In the genomic region with DNA sequence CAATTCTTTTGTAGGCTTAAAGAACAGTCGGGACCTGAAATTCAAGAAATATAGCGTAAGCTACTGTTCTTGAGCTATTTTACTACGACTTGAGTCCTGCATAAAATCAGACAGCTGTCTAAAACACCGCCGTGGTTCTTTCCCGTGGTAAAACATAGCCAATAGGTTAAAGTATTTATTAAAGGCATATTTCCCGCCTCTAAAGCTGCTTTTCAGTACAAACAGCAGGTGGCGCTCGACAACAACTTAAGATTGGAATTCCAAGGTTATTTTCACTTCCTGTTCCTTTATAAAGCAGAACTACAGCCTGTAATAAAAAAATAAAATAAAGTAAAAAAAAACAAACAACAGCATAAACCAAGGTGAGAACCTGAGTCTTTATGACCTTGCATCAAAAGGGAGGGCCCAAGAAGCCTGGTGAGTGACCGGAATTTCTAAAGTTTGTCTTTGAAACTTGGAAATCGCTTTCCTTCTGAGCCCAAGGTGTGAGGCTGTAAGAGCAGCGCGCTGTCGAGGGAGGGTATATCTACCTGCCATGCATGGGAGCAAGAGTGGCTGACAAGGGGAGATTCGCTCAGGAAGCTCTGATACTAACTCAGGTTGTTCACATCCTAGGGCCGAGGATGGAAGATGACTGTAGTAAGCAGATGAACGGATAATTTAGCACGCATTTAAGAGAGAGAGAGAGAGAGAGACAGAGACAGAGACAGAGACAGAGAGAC, we compare ENCODE assay signal across 8 mouse cellular contexts. TPM values are rescaled to one million over a fixed set of nuclear protein-coding genes. Genes with fewer than 3 reads are reported as not detected.
DNase-seq lines count a peak whose midpoint lies in the region; ATAC-seq and TF ChIP-seq lines count a peak whose summit lies in the region.

No protein-coding gene starts in this region.

- no peak overlapping the region for H3K9ac ChIP-seq in embryonic facial prominence, embryonic 13.5 days
- no peak overlapping the region for H3K9ac ChIP-seq in heart, embryonic 12.5 days
- no peak overlapping the region for H3K9ac ChIP-seq in kidney, embryonic 14.5 days (ENCODE audit: low read depth, low read length)
- H3K9ac ChIP-seq in limb, embryonic 14.5 days (ENCODE audit: low read depth, low read length, severe bottlenecking) = no peak overlapping the region
- H3K9ac ChIP-seq in stomach, embryonic 14.5 days (replicated peaks; ENCODE audit: low read depth, low read length) = no peak overlapping the region

- no peaks in the 10 kb centered on the region for H3K9me3 ChIP-seq in embryonic facial prominence, embryonic 13.5 days
- no peaks in the 10 kb centered on the region for H3K9me3 ChIP-seq in heart, embryonic 12.5 days (replicated peaks)
- H3K9me3 ChIP-seq in kidney, embryonic 14.5 days (ENCODE audit: control insufficient read depth, low read length) = no peaks in the 10 kb centered on the region
- H3K9me3 ChIP-seq in limb, embryonic 14.5 days (ENCODE audit: control insufficient read depth, low read length) = no peaks in the 10 kb centered on the region
- no peaks in the 10 kb centered on the region for H3K9me3 ChIP-seq in stomach, embryonic 14.5 days (ENCODE audit: control insufficient read depth, low read depth, low read length)

- no peak for TF ChIP-seq POLR2A in limb, embryonic 14.5 days (IDR thresholded peaks at IDR 0.05; ENCODE audit: borderline replicate concordance, extremely low read depth, insufficient read depth, insufficient read length)

- 34% methylated on average over 18 of the region's 18 CpGs for WGBS in embryonic facial prominence, embryonic 13.5 days
- 34% methylated on average over 18 of the region's 18 CpGs for whole genome bisulfite sequencing in heart, embryonic 12.5 days
- WGBS in kidney, embryonic 14.5 days = 33% methylated on average over 18 of the region's 18 CpGs
- WGBS in limb, embryonic 14.5 days = 32% methylated on average over 18 of the region's 18 CpGs
- 36% methylated on average over 18 of the region's 18 CpGs for WGBS in stomach, embryonic 14.5 days

- no peaks in the 10 kb centered on the region for H3K36me3 ChIP-seq in embryonic facial prominence, embryonic 13.5 days
- no peaks in the 10 kb centered on the region for H3K36me3 ChIP-seq in heart, embryonic 12.5 days
- H3K36me3 ChIP-seq in kidney, embryonic 14.5 days (ENCODE audit: control insufficient read depth, insufficient read depth, low read length) = no peaks in the 10 kb centered on the region
- H3K36me3 ChIP-seq in limb, embryonic 14.5 days (ENCODE audit: control insufficient read depth, insufficient read depth, low read length) = no peaks in the 10 kb centered on the region
- no peaks in the 10 kb centered on the region for H3K36me3 ChIP-seq in stomach, embryonic 14.5 days (ENCODE audit: control insufficient read depth, insufficient read depth, low read length)

- ATAC-seq in embryonic facial prominence, embryonic 13.5 days (ENCODE audit: insufficient number of reproducible peaks, insufficient read depth, low FRiP score, low TSS enrichment, low read depth) = no peak
- no peak for ATAC-seq in heart, embryonic 12.5 days (ENCODE audit: insufficient number of reproducible peaks, low FRiP score)
- ATAC-seq in kidney, embryonic 14.5 days (ENCODE audit: low FRiP score, low TSS enrichment) = peak; percentile 42
- peak; percentile 55; the same call in 1 of the 2 replicates for ATAC-seq in limb, embryonic 14.5 days (ENCODE audit: low FRiP score, low read depth)
- ATAC-seq in monocyte, adult 5-6 weeks (replicated peaks; ENCODE audit: insufficient number of reproducible peaks, low FRiP score, low TSS enrichment, poor library complexity, severe bottlenecking) = 0 out of 2 replicates have a peak, but pooled peaks have one; percentile 41
- ATAC-seq in stomach, embryonic 14.5 days (ENCODE audit: insufficient number of reproducible peaks, insufficient read depth, low FRiP score, low read depth) = no peak

- H3K27ac ChIP-seq in embryonic facial prominence, embryonic 13.5 days = no peak overlapping the region
- no peak overlapping the region for H3K27ac ChIP-seq in heart, embryonic 12.5 days (ENCODE audit: poor library complexity, severe bottlenecking)
- no peak overlapping the region for H3K27ac ChIP-seq in kidney, embryonic 14.5 days (ENCODE audit: low read depth, low read length)
- H3K27ac ChIP-seq in limb, embryonic 14.5 days (replicated peaks; ENCODE audit: low read depth, low read length) = no peak overlapping the region
- no peak overlapping the region for H3K27ac ChIP-seq in stomach, embryonic 14.5 days (ENCODE audit: low read length)

- H3K4me1 ChIP-seq in embryonic facial prominence, embryonic 13.5 days = no peaks in the 10 kb centered on the region
- no peaks in the 10 kb centered on the region for H3K4me1 ChIP-seq in heart, embryonic 12.5 days (replicated peaks)
- no peaks in the 10 kb centered on the region for H3K4me1 ChIP-seq in kidney, embryonic 14.5 days (ENCODE audit: control insufficient read depth, insufficient read depth, low read length)
- 0 out of 2 replicates have a peak, but pooled peaks cover 2% of the 10 kb centered on the region for H3K4me1 ChIP-seq in limb, embryonic 14.5 days (ENCODE audit: control insufficient read depth, insufficient read depth, low read length)
- no peaks in the 10 kb centered on the region for H3K4me1 ChIP-seq in stomach, embryonic 14.5 days (ENCODE audit: control insufficient read depth, insufficient read depth, low read length)

- peak; percentile 92 for DNase-seq in 3T3-L1 (ENCODE audit: low read depth, low spot score)
- DNase-seq in adrenal gland, postnatal 14 days = peak; percentile 83
- peak; percentile 94 for DNase-seq in limb, embryonic 14.5 days (ENCODE audit: low spot score)

- H3K27me3 ChIP-seq in embryonic facial prominence, embryonic 13.5 days = peaks cover 25% of the 10 kb centered on the region
- H3K27me3 ChIP-seq in heart, embryonic 12.5 days (replicated peaks) = no peaks in the 10 kb centered on the region
- H3K27me3 ChIP-seq in kidney, embryonic 14.5 days (ENCODE audit: control insufficient read depth, insufficient read depth, low read length) = no peaks in the 10 kb centered on the region
- H3K27me3 ChIP-seq in limb, embryonic 14.5 days (ENCODE audit: control insufficient read depth, insufficient read depth, low read length) = no peaks in the 10 kb centered on the region
- H3K27me3 ChIP-seq in stomach, embryonic 14.5 days (ENCODE audit: control insufficient read depth, insufficient read depth, low read length) = no peaks in the 10 kb centered on the region

- H3K4me2 ChIP-seq in embryonic facial prominence, embryonic 13.5 days = peak overlapping the region; percentile 30
- H3K4me2 ChIP-seq in heart, embryonic 12.5 days = peak overlapping the region; percentile 6; the same call in 1 of the 2 replicates
- peak overlapping the region; percentile 24; the same call in 1 of the 2 replicates for H3K4me2 ChIP-seq in kidney, embryonic 14.5 days (replicated peaks; ENCODE audit: low read depth, low read length)
- H3K4me2 ChIP-seq in limb, embryonic 14.5 days (replicated peaks; ENCODE audit: low read depth, low read length, severe bottlenecking) = no peak overlapping the region; the same call in 1 of the 2 replicates
- peak overlapping the region; percentile 22; the same call in 1 of the 2 replicates for H3K4me2 ChIP-seq in stomach, embryonic 14.5 days (replicated peaks; ENCODE audit: low read depth, low read length)

- H3K4me3 ChIP-seq in embryonic facial prominence, embryonic 13.5 days = no peak overlapping the region
- no peak overlapping the region for H3K4me3 ChIP-seq in heart, embryonic 12.5 days
- no peak overlapping the region for H3K4me3 ChIP-seq in kidney, embryonic 14.5 days (ENCODE audit: low read length)
- H3K4me3 ChIP-seq in limb, embryonic 14.5 days (replicated peaks; ENCODE audit: low read length) = no peak overlapping the region
- H3K4me3 ChIP-seq in stomach, embryonic 14.5 days (ENCODE audit: low read depth, low read length) = no peak overlapping the region

RNA-seq across cellular contexts. Expression of a gene that starts 26.4 kb away (rescaled TPM):
- 0.52 and 0.94 TPM in 2 replicates for total RNA-seq in adrenal gland, postnatal 14 days (2021)
- polyA plus RNA-seq in embryonic facial prominence, embryonic 13.5 days (2015; fragmentation: Nextera tagmentation; extraction: Ambion mirVana) = 5.5 and 6.1 TPM in 2 replicates
- 0.58 and 1.6 TPM in 2 replicates for polyA plus RNA-seq in heart, embryonic 12.5 days (2016; fragmentation: Nextera tagmentation; extraction: Ambion mirVana)
- not detected in 2 replicates for polyA plus RNA-seq in kidney, embryonic 14.5 days (2014; fragmentation: Nextera tagmentation; extraction: Ambion mirVana)
- polyA plus RNA-seq in limb, embryonic 14.5 days (2012; rRNA removed) = 38.9 and 39.5 TPM in 2 replicates
- 23.7 and 24.1 TPM in 2 replicates for polyA plus RNA-seq in limb, embryonic 14.5 days (2014; fragmentation: Nextera tagmentation; extraction: Ambion mirVana)
- total RNA-seq in monocyte, adult 5-6 weeks (2017) = not detected in 3 replicates
- 0.64 and 0.91 TPM in 2 replicates for polyA plus RNA-seq in stomach, embryonic 14.5 days (2014; fragmentation: Nextera tagmentation; extraction: Ambion mirVana)

RNA-seq across cellular contexts. Expression of a gene that starts 58.3 kb away (rescaled TPM):
- 11.6 and 12.0 TPM in 2 replicates for total RNA-seq in adrenal gland, postnatal 14 days (2021)
- 40.4 and 45.6 TPM in 2 replicates for polyA plus RNA-seq in embryonic facial prominence, embryonic 13.5 days (2015; fragmentation: Nextera tagmentation; extraction: Ambion mirVana)
- 61.0 and 66.5 TPM in 2 replicates for polyA plus RNA-seq in heart, embryonic 12.5 days (2016; fragmentation: Nextera tagmentation; extraction: Ambion mirVana)
- polyA plus RNA-seq in kidney, embryonic 14.5 days (2014; fragmentation: Nextera tagmentation; extraction: Ambion mirVana) = 46.8 and 60.8 TPM in 2 replicates
- 27.7 and 32.6 TPM in 2 replicates for polyA plus RNA-seq in limb, embryonic 14.5 days (2012; rRNA removed)
- polyA plus RNA-seq in limb, embryonic 14.5 days (2014; fragmentation: Nextera tagmentation; extraction: Ambion mirVana) = 35.8 and 40.1 TPM in 2 replicates
- 66.6 to 145 TPM (median 139 TPM) in 3 replicates for total RNA-seq in monocyte, adult 5-6 weeks (2017)
- 43.6 and 44.0 TPM in 2 replicates for polyA plus RNA-seq in stomach, embryonic 14.5 days (2014; fragmentation: Nextera tagmentation; extraction: Ambion mirVana)

Comparison
In these comparisons a context has a peak if more than half of its experiments do, and no peak if none do; other contexts are left out.
1. ATAC-seq: peak in kidney, embryonic 14.5 days (single experiment), limb, embryonic 14.5 days (single experiment) and monocyte, adult 5-6 weeks (single experiment); none in embryonic facial prominence, embryonic 13.5 days (single experiment), heart, embryonic 12.5 days (single experiment) and stomach, embryonic 14.5 days (single experiment).
2. Peak in every context shown above with its lines, with median percentiles within 50 percentile points of each other: DNase-seq.